In genomic region chr6:54041386-54042043, GRCm38 (mm10) we compare ENCODE assay signal across 10 mouse cellular contexts. TPM values are rescaled to one million over a fixed set of nuclear protein-coding genes. Genes with fewer than 3 reads are reported as not detected.
A peak's percentile ranks its signal among the peaks of the same experiment; 100 is the strongest.
DNase-seq lines count a peak whose midpoint lies in the region; ATAC-seq and TF ChIP-seq lines count a peak whose summit lies in the region.
"Had no signal": no experiment of that assay in that cellular context is flagged by ENCODE, and none has a peak within 500 bp of the region (broad histone marks: within the 10 kb centered on the region; RNA-seq: fewer than 3 reads in every experiment).

No protein-coding gene starts in this region.

- ATAC-seq in embryonic facial prominence, embryonic 12.5 days (ENCODE audit: insufficient number of reproducible peaks, insufficient read depth, low FRiP score, low TSS enrichment) = no peak
- no peak for ATAC-seq in forebrain, postnatal 0 days
- no peak for ATAC-seq in midbrain, embryonic 13.5 days
- no peak for ATAC-seq in heart, embryonic 12.5 days (ENCODE audit: insufficient number of reproducible peaks, low FRiP score)

- 32% methylated on average over 13 of the region's 13 CpGs for WGBS in embryonic facial prominence, embryonic 12.5 days
- WGBS in embryonic facial prominence, embryonic 10.5 days = 29% methylated on average over 13 of the region's 13 CpGs
- 14% methylated on average over 13 of the region's 13 CpGs for WGBS in forebrain, postnatal 0 days
- WGBS in midbrain, embryonic 13.5 days = 21% methylated on average over 13 of the region's 13 CpGs
- 29% methylated on average over 13 of the region's 13 CpGs for WGBS in heart, embryonic 12.5 days

- no peak for DNase-seq in embryonic facial prominence, embryonic 10.5 days (ENCODE audit: low spot score)
- DNase-seq in ES-E14 (ENCODE audit: low read depth, low spot score) = no peak
- peak; percentile 46 for DNase-seq in forebrain, postnatal 0 days
- no peak for DNase-seq in testis, postnatal 10 days (ENCODE audit: low spot score)
- DNase-seq in ovary, postnatal 14 days (ENCODE audit: low spot score) = no peak
- DNase-seq: B cell, adult 2 months; liver, embryonic 13.5 days had no signal

- H3K9ac ChIP-seq in embryonic facial prominence, embryonic 12.5 days = no peak overlapping the region
- no peak overlapping the region for H3K9ac ChIP-seq in ES-E14 (ENCODE audit: insufficient read depth, low read depth, low read length, poor library complexity, severe bottlenecking)
- peak overlapping the region; percentile 93; the same call in 1 of the 2 replicates for H3K9ac ChIP-seq in forebrain, postnatal 0 days
- H3K9ac ChIP-seq in midbrain, embryonic 13.5 days (replicated peaks) = 0 out of 2 replicates have a peak overlapping the region, but pooled peaks have one; percentile 48
- no peak overlapping the region for H3K9ac ChIP-seq in heart, embryonic 12.5 days
- H3K9ac ChIP-seq: liver, embryonic 13.5 days had no signal

- H3K9me3 ChIP-seq in embryonic facial prominence, embryonic 12.5 days = no peaks in the 10 kb centered on the region
- no peaks in the 10 kb centered on the region for H3K9me3 ChIP-seq in embryonic facial prominence, embryonic 10.5 days
- H3K9me3 ChIP-seq in ES-E14 (ENCODE audit: control insufficient read depth, insufficient read depth, low read depth, low read length) = no peaks in the 10 kb centered on the region
- no peaks in the 10 kb centered on the region for H3K9me3 ChIP-seq in forebrain, postnatal 0 days (ENCODE audit: low read length)
- no peaks in the 10 kb centered on the region for H3K9me3 ChIP-seq in midbrain, embryonic 13.5 days
- H3K9me3 ChIP-seq in heart, embryonic 12.5 days (replicated peaks) = 0 out of 2 replicates have a peak, but pooled peaks cover 3% of the 10 kb centered on the region
- H3K9me3 ChIP-seq: liver, embryonic 13.5 days had no signal

- TF ChIP-seq CTCF in forebrain, postnatal 0 days (IDR thresholded peaks at IDR 0.05; ENCODE audit: low read depth) = peak; percentile 15; the same call in 1 of the 2 replicates

- H3K36me3 ChIP-seq in embryonic facial prominence, embryonic 12.5 days = no peaks in the 10 kb centered on the region
- no peaks in the 10 kb centered on the region for H3K36me3 ChIP-seq in embryonic facial prominence, embryonic 10.5 days (replicated peaks)
- no peaks in the 10 kb centered on the region for H3K36me3 ChIP-seq in ES-E14 (ENCODE audit: control insufficient read depth, insufficient read depth, low read length, poor library complexity, severe bottlenecking)
- no peaks in the 10 kb centered on the region for H3K36me3 ChIP-seq in forebrain, postnatal 0 days (ENCODE audit: insufficient read depth)
- H3K36me3 ChIP-seq in midbrain, embryonic 13.5 days = no peaks in the 10 kb centered on the region
- no peaks in the 10 kb centered on the region for H3K36me3 ChIP-seq in heart, embryonic 12.5 days
- H3K36me3 ChIP-seq: liver, embryonic 13.5 days had no signal

- in situ Hi-C loops in ES-E14 (cut with MboI; ENCODE audit: low sequenced_read_pairs in 2 of 2, unreplicated experiment in 2 of 2) = loop anchor here in 1 of 2 experiments (25.0 kb wide), 1 partner anchor 171 kb away; no protein-coding TSS in a partner anchor

- no peak overlapping the region for H3K4me3 ChIP-seq in embryonic facial prominence, embryonic 12.5 days
- H3K4me3 ChIP-seq in embryonic facial prominence, embryonic 10.5 days = no peak overlapping the region
- H3K4me3 ChIP-seq in ES-E14 (ENCODE audit: insufficient read depth in 1 of 2, low read depth in 1 of 2, low read length in 2 of 2, poor library complexity in 1 of 2, severe bottlenecking in 1 of 2) = no peak overlapping the region
- H3K4me3 ChIP-seq in forebrain, postnatal 0 days (ENCODE audit: low read depth, low read length) = peak overlapping the region; percentile 73
- peak overlapping the region; percentile 72 for H3K4me3 ChIP-seq in midbrain, embryonic 13.5 days (replicated peaks)
- no peak overlapping the region for H3K4me3 ChIP-seq in heart, embryonic 12.5 days

- H3K27me3 ChIP-seq in embryonic facial prominence, embryonic 12.5 days = peaks cover 36% of the 10 kb centered on the region
- peaks cover 72% of the 10 kb centered on the region for H3K27me3 ChIP-seq in embryonic facial prominence, embryonic 10.5 days (replicated peaks; ENCODE audit: low read depth, poor library complexity, severe bottlenecking)
- no peaks in the 10 kb centered on the region for H3K27me3 ChIP-seq in forebrain, postnatal 0 days (ENCODE audit: insufficient read depth, low read length)
- H3K27me3 ChIP-seq in midbrain, embryonic 13.5 days = peaks cover 30% of the 10 kb centered on the region
- peaks cover 32% of the 10 kb centered on the region for H3K27me3 ChIP-seq in heart, embryonic 12.5 days (replicated peaks)

- peak overlapping the region; percentile 29 for H3K4me2 ChIP-seq in embryonic facial prominence, embryonic 12.5 days (replicated peaks)
- peak overlapping the region; percentile 70 for H3K4me2 ChIP-seq in forebrain, postnatal 0 days (ENCODE audit: low read depth)
- peak overlapping the region; percentile 67 for H3K4me2 ChIP-seq in midbrain, embryonic 13.5 days (replicated peaks)
- no peak overlapping the region for H3K4me2 ChIP-seq in heart, embryonic 12.5 days

- peaks cover 11% of the 10 kb centered on the region for H3K4me1 ChIP-seq in embryonic facial prominence, embryonic 12.5 days
- peaks cover 26% of the 10 kb centered on the region for H3K4me1 ChIP-seq in embryonic facial prominence, embryonic 10.5 days
- peaks cover 1 to 2% of the 10 kb centered on the region in 2 experiments; a peak in 1 of 4 replicates for H3K4me1 ChIP-seq in ES-E14 (ENCODE audit: control insufficient read depth in 2 of 2, insufficient read depth in 2 of 2, low read length in 2 of 2, poor library complexity in 1 of 2)
- peaks cover 8% of the 10 kb centered on the region for H3K4me1 ChIP-seq in forebrain, postnatal 0 days (ENCODE audit: insufficient read depth)
- peaks cover 37% of the 10 kb centered on the region for H3K4me1 ChIP-seq in midbrain, embryonic 13.5 days (replicated peaks)
- H3K4me1 ChIP-seq in heart, embryonic 12.5 days (replicated peaks) = peaks cover 16% of the 10 kb centered on the region

- no peak overlapping the region for H3K27ac ChIP-seq in embryonic facial prominence, embryonic 12.5 days
- no peak overlapping the region for H3K27ac ChIP-seq in embryonic facial prominence, embryonic 10.5 days (replicated peaks)
- no peak overlapping the region for H3K27ac ChIP-seq in ES-E14 (ENCODE audit: insufficient read depth, low read depth, low read length, poor library complexity, severe bottlenecking)
- H3K27ac ChIP-seq in forebrain, postnatal 0 days (ENCODE audit: low read depth, low read length) = peak overlapping the region; percentile 51; the same call in 1 of the 2 replicates
- H3K27ac ChIP-seq in midbrain, embryonic 13.5 days = no peak overlapping the region
- no peak overlapping the region for H3K27ac ChIP-seq in heart, embryonic 12.5 days (ENCODE audit: poor library complexity, severe bottlenecking)
- H3K27ac ChIP-seq: liver, embryonic 13.5 days had no signal

TF ChIP-seq in ES-E14, 5 proteins besides CTCF, POLR2A, EP300 and RAD21:
- TF ChIP-seq ZNF384 (IDR thresholded peaks at IDR 0.05; ENCODE audit: low read depth, low read length) (peak; percentile 68; the same call in 1 of the 2 replicates), CHD2 (IDR thresholded peaks at IDR 0.05; ENCODE audit: low read depth, low read length) (no peak)
TF ChIP-seq in ES-E14: peak in this region for 1.

RNA-seq across cellular contexts. Expression of gene Chn2, which starts 2.2 kb away (rescaled TPM):
- 12.5 and 13.3 TPM in 2 replicates for polyA plus RNA-seq in embryonic facial prominence, embryonic 12.5 days (2016; fragmentation: Nextera tagmentation; extraction: Ambion mirVana)
- polyA plus RNA-seq in embryonic facial prominence, embryonic 10.5 days (2016; fragmentation: Nextera tagmentation; extraction: Ambion mirVana) = 10.7 and 11.3 TPM in 2 replicates
- total RNA-seq in ES-E14 (2012; rRNA removed) = 5.8 and 7.1 TPM in 2 replicates
- total RNA-seq in forebrain, postnatal 0 days (2014; rRNA removed) = 43.9 and 49.4 TPM in 2 replicates
- polyA plus RNA-seq in forebrain, postnatal 0 days (2015; fragmentation: Nextera tagmentation; extraction: Ambion mirVana) = 28.7 and 33.3 TPM in 2 replicates
- 28.8 and 29.1 TPM in 2 replicates for polyA plus RNA-seq in midbrain, embryonic 13.5 days (2015; fragmentation: Nextera tagmentation; extraction: Ambion mirVana)
- polyA plus RNA-seq in heart, embryonic 12.5 days (2016; fragmentation: Nextera tagmentation; extraction: Ambion mirVana) = 7.6 and 12.4 TPM in 2 replicates

Comparison
In these comparisons a context has a peak if more than half of its experiments do, and no peak if none do; other contexts are left out.
1. H3K4me3 ChIP-seq: peak in forebrain, postnatal 0 days (single experiment) and midbrain, embryonic 13.5 days (single experiment); none in embryonic facial prominence, embryonic 12.5 days (single experiment), embryonic facial prominence, embryonic 10.5 days (single experiment), ES-E14 (0 of 2) and heart, embryonic 12.5 days (single experiment).
2. H3K9ac ChIP-seq: peak in forebrain, postnatal 0 days (single experiment) and midbrain, embryonic 13.5 days (single experiment); none in embryonic facial prominence, embryonic 12.5 days (single experiment), ES-E14 (single experiment) and heart, embryonic 12.5 days (single experiment).